Mouse (Mus musculus): Measurements from ENCODE around the gene Map4k5.
A peak's percentile ranks its signal among the peaks of the same experiment; 100 is the strongest.

The Map4k5 gene

GRCm38 (mm10) chr12:69838376-69838775 lies 54.6 kb downstream of the Map4k5 start:
- peak; percentile 61 for DNase-seq

DNA sequence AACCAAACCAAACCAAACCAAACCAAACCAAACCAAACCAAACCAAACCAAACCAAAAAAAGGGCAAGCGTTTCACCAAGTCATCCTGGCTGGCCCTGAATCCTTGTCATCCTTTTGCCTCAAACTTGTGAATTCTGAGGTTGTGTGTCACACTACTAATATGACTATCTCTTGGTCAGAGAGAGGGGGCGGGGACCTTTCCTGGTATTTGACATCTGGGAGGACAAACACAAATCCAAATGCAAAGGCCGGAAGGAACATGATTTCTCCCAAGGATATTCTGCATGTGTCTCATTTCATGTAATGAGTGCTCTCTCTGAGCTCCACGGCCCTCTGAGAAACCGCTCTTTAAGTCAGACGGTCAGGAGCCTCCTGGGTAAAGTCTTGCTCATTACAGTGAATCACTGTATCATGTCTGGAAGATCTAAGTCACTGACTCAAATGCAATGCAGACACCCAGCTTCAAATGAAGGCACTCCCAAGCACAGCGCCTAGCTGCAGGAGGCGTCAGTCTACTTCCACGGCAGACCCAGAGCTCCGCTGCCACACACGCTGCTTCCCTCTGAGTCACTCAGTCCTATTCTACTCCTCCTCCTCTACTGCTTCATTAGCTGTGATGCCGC lies 58.9 kb downstream of the Map4k5 start:
- no peak for DNase-seq

DNA sequence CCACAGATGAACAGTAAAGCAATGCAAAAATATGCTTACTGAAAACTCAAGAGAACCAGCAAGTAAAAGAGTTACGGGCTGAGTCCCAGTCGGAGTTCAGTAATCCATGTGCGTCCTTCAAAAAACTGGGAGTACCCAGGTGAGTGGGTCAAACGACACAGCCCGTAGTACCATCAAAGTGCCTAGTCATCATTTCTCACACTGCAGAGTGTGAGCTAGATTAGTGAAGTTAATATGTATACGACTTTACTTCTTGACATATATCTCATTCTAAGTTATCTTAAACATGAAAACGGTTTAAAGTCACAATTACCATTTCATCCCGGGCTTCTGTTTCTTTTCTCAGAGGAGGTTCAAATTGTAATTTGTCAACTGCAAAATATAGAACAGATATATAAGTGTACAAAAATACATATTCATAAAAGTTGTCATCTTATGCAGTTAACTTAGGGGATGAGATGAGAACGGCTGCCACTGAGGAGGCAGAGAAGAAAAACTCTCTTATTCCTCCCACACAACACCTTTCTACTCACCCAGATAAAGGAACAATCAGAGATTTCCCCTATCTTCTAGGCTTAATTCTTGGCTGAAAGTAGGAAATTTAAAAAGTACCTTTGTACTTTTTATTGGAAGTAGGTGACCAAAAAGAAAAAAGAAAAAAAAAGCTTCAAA lies 61.6 kb downstream of the Map4k5 start:
- DNase-seq, result no peak

DNA sequence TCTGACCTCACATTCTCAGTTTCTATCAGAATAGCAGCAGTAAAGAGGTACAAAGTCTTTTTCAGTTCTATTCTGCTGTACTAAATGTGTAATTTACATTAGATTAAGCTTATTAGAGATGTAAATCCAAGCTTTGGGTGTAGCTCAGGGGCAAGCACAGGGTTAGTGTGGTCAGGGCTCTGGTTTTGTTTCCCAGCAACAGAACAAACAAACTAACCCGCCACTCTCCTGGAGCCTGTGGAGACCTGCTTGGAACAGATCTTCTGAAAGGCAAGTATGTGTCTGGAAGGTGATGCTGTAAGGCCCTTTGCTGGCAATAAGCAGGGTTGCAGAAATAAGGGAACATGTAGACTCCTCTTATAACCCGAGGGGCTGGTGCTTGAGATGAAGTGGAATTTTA lies 64.8 kb downstream of the Map4k5 start:
- DNase-seq, result no peak

- no peak for DNase-seq
Measured at GRCm38 (mm10) chr12:69824881-69825597, 68.0 kb downstream of the Map4k5 start.

- DNase-seq, result no peak
Measured at GRCm38 (mm10) chr12:69814272-69814671, 78.7 kb downstream of the Map4k5 start.

- DNase-seq, result no peak
Measured at GRCm38 (mm10) chr12:69813596-69813995, 79.4 kb downstream of the Map4k5 start.

DNA sequence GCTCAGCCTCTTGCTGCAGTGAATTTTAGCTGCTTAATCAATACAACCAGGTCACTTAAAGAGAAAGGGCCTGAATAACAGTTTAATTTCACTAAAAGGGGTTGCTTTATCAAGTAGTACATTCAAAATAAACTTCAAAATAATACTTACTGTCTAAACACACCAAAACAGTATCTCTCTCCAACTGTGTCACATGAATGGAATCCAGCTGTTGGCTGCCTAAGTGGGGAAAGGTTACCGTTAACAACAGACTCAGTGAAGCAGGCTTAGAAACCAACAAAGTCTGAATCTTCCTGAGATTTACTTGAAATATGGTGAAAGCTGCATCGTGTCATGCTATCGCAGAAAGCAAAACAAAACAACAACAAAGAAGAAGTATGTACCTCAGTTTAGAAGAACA lies 80.0 kb downstream of the Map4k5 start:
- no peak for DNase-seq

GRCm38 (mm10) chr12:69811976-69812375 lies 81.0 kb downstream of the Map4k5 start:
- no peak for DNase-seq

GRCm38 (mm10) chr12:69809439-69809838 lies 83.6 kb downstream of the Map4k5 start:
- no peak for DNase-seq

DNA sequence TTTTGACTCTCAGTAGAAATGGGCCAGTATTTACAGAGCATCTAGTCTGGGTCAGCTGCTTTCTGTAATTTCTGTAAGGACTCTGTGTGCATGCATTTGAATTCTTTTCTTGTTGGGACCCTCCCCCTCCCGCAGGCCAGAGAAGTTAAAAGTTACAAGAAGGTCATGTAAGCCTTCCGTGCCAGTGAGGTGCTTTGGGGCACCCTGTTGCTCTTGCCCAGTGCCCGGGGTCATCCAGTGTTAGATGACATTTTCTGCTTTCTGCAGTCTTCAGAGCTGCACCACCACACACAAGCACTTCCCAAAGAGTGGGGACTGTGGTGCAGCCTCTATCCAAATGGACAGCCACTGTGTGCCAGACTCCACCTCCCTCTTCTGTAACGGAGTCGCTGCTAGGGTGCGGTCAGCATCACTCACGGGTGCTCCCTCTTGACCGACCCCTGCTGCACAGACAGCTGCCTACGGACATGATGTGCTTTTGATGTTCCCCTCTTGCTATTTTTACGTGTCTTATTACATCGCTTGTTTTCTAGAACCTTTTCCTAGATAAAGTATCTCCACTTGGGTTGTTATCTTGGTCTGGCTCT lies 85.5 kb downstream of the Map4k5 start:
- DNase-seq, result no peak

- no peak for DNase-seq
Measured at GRCm38 (mm10) chr12:69805148-69805547, 87.9 kb downstream of the Map4k5 start.

DNA sequence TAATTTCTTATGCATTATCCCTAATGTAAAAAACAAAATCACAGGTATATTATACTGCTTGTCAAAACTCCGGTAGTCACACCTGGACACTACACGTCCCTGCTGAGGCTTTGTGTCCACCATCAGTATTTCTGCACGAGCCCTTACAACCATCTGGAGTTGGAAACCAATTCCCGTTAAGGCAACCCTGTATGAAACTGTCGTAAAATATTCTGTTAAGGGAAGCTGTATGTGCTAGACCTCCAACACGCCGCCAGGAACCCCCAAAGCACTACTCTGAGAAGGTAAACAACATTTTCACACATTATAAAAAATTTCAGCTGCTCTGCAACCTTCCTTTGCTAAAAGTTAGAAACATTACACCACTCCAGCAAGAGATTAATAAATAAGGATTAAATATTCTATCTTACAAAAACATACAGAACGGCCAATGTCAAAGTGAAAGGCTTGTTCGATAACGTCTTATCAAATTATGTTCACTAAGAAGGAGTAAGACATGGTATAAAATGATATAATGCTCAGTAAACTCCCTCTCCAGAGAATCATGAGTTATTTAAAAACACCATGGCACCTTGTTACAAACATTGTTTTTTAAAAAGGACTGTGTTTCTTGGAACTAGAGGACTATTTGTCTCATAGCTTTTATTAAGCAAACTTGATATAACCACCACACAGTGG lies 88.5 kb downstream of the Map4k5 start:
- DNase-seq, result no peak

- no peak for DNase-seq
Measured at GRCm38 (mm10) chr12:69803196-69803595, 89.8 kb downstream of the Map4k5 start.

- no peak for DNase-seq
Measured at GRCm38 (mm10) chr12:69800586-69800985, 92.4 kb downstream of the Map4k5 start.

- no peak for DNase-seq
Measured at GRCm38 (mm10) chr12:69796311-69796710, 96.7 kb downstream of the Map4k5 start.

- DNase-seq, result peak; percentile 72
Measured at GRCm38 (mm10) chr12:69790530-69791505, 102.2 kb downstream of the Map4k5 start, which contains the start of gene Cdkl1. Gene Cdkl1 (minus strand): TSS chr12:69791267.

- DNase-seq, result peak; percentile 53
Measured at GRCm38 (mm10) chr12:69789766-69790529, 103.1 kb downstream of the Map4k5 start.

- DNase-seq, result peak; percentile 34
Measured at GRCm38 (mm10) chr12:69788380-69788779, 104.6 kb downstream of the Map4k5 start.

GRCm38 (mm10) chr12:69785471-69785870 lies 107.5 kb downstream of the Map4k5 start:
- DNase-seq, result no peak
